Mouse (Mus musculus): ENCODE measurements at regions not wholly inside any gene's neighbourhood (a gene's known extent, or its start where the extent isn't known, plus 50 kb on each side); places are given as distances from the start of the nearest gene placed in this dataset.

GRCm38 (mm10) chr12:20845297-20845696 is 145.0 kb upstream of the Asap2 start:
- TF ChIP-seq CTCF (IDR thresholded peaks at IDR 0.05; ENCODE audit: low read depth) (no peak), EP300 (IDR thresholded peaks at IDR 0.05; ENCODE audit: low read depth) (no peak)
